Mouse (Mus musculus): ENCODE data around the gene Sfxn5.
A peak's percentile ranks its signal among the peaks of the same experiment; 100 is the strongest.

Gene Sfxn5

GRCm38 (mm10) chr6:85364439-85364838 lies 31.2 kb upstream of the Sfxn5 start:
- DNase-seq (ENCODE audit: low spot score) = no peak

- DNase-seq (ENCODE audit: low spot score) = no peak
Observed at GRCm38 (mm10) chr6:85363906-85364260, 30.7 kb upstream of the Sfxn5 start.

- DNase-seq (ENCODE audit: low spot score) = no peak
Observed at GRCm38 (mm10) chr6:85363231-85363905, 30.1 kb upstream of the Sfxn5 start.

GRCm38 (mm10) chr6:85362610-85363009 lies 29.4 kb upstream of the Sfxn5 start:
- DNase-seq (ENCODE audit: low spot score) = no peak

GRCm38 (mm10) chr6:85360311-85360710 lies 27.1 kb upstream of the Sfxn5 start:
- no peak for DNase-seq (ENCODE audit: low spot score)

- DNase-seq (ENCODE audit: low spot score) = no peak
Observed at GRCm38 (mm10) chr6:85358877-85359276, 25.7 kb upstream of the Sfxn5 start.

- DNase-seq (ENCODE audit: low spot score) = no peak
Observed at GRCm38 (mm10) chr6:85356682-85357465, 23.7 kb upstream of the Sfxn5 start.

- DNase-seq (ENCODE audit: low spot score) = no peak
Observed at GRCm38 (mm10) chr6:85355753-85356152, 22.5 kb upstream of the Sfxn5 start.

- no peak for DNase-seq (ENCODE audit: low spot score)
Observed at GRCm38 (mm10) chr6:85354709-85355108, 21.5 kb upstream of the Sfxn5 start.

- no peak for DNase-seq (ENCODE audit: low spot score)
Observed at GRCm38 (mm10) chr6:85353706-85354105, 20.5 kb upstream of the Sfxn5 start.

- no peak for DNase-seq (ENCODE audit: low spot score)
Observed at GRCm38 (mm10) chr6:85350157-85350556, 16.9 kb upstream of the Sfxn5 start.

- no peak for DNase-seq (ENCODE audit: low spot score)
Observed at GRCm38 (mm10) chr6:85349246-85349645, 16.0 kb upstream of the Sfxn5 start.

GRCm38 (mm10) chr6:85348133-85348532 lies 14.9 kb upstream of the Sfxn5 start:
- no peak for DNase-seq (ENCODE audit: low spot score)

- peak; percentile 80 for DNase-seq (ENCODE audit: low spot score)
Observed at GRCm38 (mm10) chr6:85346028-85346634, 12.9 kb upstream of the Sfxn5 start.

GRCm38 (mm10) chr6:85344929-85345328 lies 11.7 kb upstream of the Sfxn5 start:
- no peak for DNase-seq (ENCODE audit: low spot score)

GRCm38 (mm10) chr6:85343027-85343426 lies 9.8 kb upstream of the Sfxn5 start:
- no peak for DNase-seq (ENCODE audit: low spot score)

GRCm38 (mm10) chr6:85341814-85342501 lies 8.7 kb upstream of the Sfxn5 start:
- DNase-seq (ENCODE audit: low spot score) = no peak

GRCm38 (mm10) chr6:85340184-85340583 lies 7.0 kb upstream of the Sfxn5 start:
- no peak for DNase-seq (ENCODE audit: low spot score)

GRCm38 (mm10) chr6:85339273-85339901 lies 6.2 kb upstream of the Sfxn5 start:
- DNase-seq (ENCODE audit: low spot score) = peak; percentile 43

- DNase-seq (ENCODE audit: low spot score) = no peak
Observed at GRCm38 (mm10) chr6:85336944-85337343, 3.7 kb upstream of the Sfxn5 start.

GRCm38 (mm10) chr6:85335352-85335751 lies 2.1 kb upstream of the Sfxn5 start:
- DNase-seq (ENCODE audit: low spot score) = no peak

GRCm38 (mm10) chr6:85334851-85335250 lies 1.6 kb upstream of the Sfxn5 start:
- DNase-seq (ENCODE audit: low spot score) = no peak

Data from urinary bladder, postnatal 25 days (tissue).